Mouse (Mus musculus) heart, embryonic 14.5 days (tissue): ENCODE measurements at regions not wholly inside any gene's neighbourhood (a gene's known extent, or its start where the extent isn't known, plus 50 kb on each side); places are given as distances from the start of the nearest gene placed in this dataset.

Source experiments
- ATAC-seq: fragments of 200-750 bp; cut with Nextera tagmentation; 2 replicates; pipeline ENCODE4 v1.8.0; 2017; ENCODE audit warnings: low read depth, moderate TSS enrichment; ENCODE audit not compliant: insufficient number of reproducible peaks, insufficient read depth, low FRiP score
- H3K27ac ChIP-seq, 2 experiments: fragments of 200-500 bp in 1 of 2; fragments of 300-500 bp in 1 of 2; sonication (generic) in 1 of 2; replicated peaks in 1 of 2; 2 replicates each; pipeline ENCODE4 v1.5.1; 2012 to 2014; ENCODE audit warnings: low read depth in 2 of 2, low read length in 2 of 2, control low read depth in 1 of 2, mild to moderate bottlenecking in 1 of 2, mixed read lengths in 1 of 2; ENCODE audit not compliant: control insufficient read depth in 1 of 2, insufficient read depth in 1 of 2
- H3K27me3 ChIP-seq: fragments of 300-500 bp; sonication (generic); 2 replicates; pipeline ENCODE4 v1.6.1; 2014; ENCODE audit warnings: mild to moderate bottlenecking, low read length, control low read depth; ENCODE audit not compliant: control insufficient read depth, insufficient read depth
- H3K36me3 ChIP-seq: fragments of 300-500 bp; sonication (generic); 2 replicates; pipeline ENCODE4 v1.6.1; 2014; ENCODE audit warnings: mild to moderate bottlenecking, control low read depth, low read length, mixed read lengths; ENCODE audit not compliant: control insufficient read depth, insufficient read depth
- H3K4me1 ChIP-seq, 2 experiments: fragments of 200-500 bp in 1 of 2; fragments of 300-500 bp in 1 of 2; sonication (generic) in 1 of 2; 2 replicates each; pipeline ENCODE4 v1.6.1; 2012 to 2014; ENCODE audit warnings: low read length in 2 of 2, control low read depth in 1 of 2, mixed read lengths in 1 of 2; ENCODE audit not compliant: control insufficient read depth in 2 of 2, insufficient read depth in 2 of 2
- H3K4me2 ChIP-seq: fragments of 300-500 bp; sonication (generic); 2 replicates; pipeline ENCODE4 v1.6.1; 2014; ENCODE audit warnings: mild to moderate bottlenecking, low read length
- H3K4me3 ChIP-seq, 2 experiments: fragments of 200-500 bp in 1 of 2; fragments of 300-500 bp in 1 of 2; sonication (generic) in 1 of 2; 2 replicates each; pipeline ENCODE4 v1.5.1; 2012 to 2014; ENCODE audit warnings: low read length in 2 of 2, mild to moderate bottlenecking in 2 of 2, control low read depth in 1 of 2, low read depth in 1 of 2, moderate library complexity in 1 of 2; ENCODE audit not compliant: control insufficient read depth in 1 of 2, insufficient read depth in 1 of 2
- H3K9ac ChIP-seq: fragments of 300-500 bp; sonication (generic); 2 replicates; pipeline ENCODE4 v1.6.1; 2014; ENCODE audit warnings: mild to moderate bottlenecking, low read length
- H3K9me3 ChIP-seq: fragments of 300-500 bp; sonication (generic); 2 replicates; pipeline ENCODE4 v1.6.1; 2016; ENCODE audit warnings: low read length, control low read depth; ENCODE audit not compliant: control insufficient read depth
- WGBS: fragments of 180-500 bp; shearing (Covaris S2); extraction: QIAGEN DNeasy Blood & Tissue Kit; methylation state at CpG from one replicate; pipeline ENCODE4 v1.1.7; 2014; 5-methylcytosine and 5-hydroxymethylcytosine counted together

- H3K4me3 ChIP-seq = no peak overlapping the region
- no peaks in the 10 kb centered on the region for H3K36me3 ChIP-seq
- no peaks in the 10 kb centered on the region for H3K9me3 ChIP-seq
- no peak for ATAC-seq
- no peaks in the 10 kb centered on the region for H3K27me3 ChIP-seq
- no peak overlapping the region for H3K9ac ChIP-seq
- H3K4me1 ChIP-seq = peaks cover 0 to 4% of the 10 kb centered on the region in 2 experiments; a peak in 2 of 4 replicates
- no peak overlapping the region for H3K4me2 ChIP-seq
- H3K27ac ChIP-seq = no peak overlapping the region
- 100% methylated on average over 1 of the region's 1 CpGs for WGBS
Measured at GRCm38 (mm10) chr15:67419733-67420132, 919.0 kb upstream of the Lrrc6 start.

GRCm38 (mm10) chr15:67417742-67418163, 917.0 kb upstream of the Lrrc6 start:
- H3K27me3 ChIP-seq = no peaks in the 10 kb centered on the region
- ATAC-seq = no peak
- peaks cover 0 to 4% of the 10 kb centered on the region in 2 experiments; a peak in 2 of 4 replicates for H3K4me1 ChIP-seq
- no peak overlapping the region for H3K4me2 ChIP-seq
- no peak overlapping the region for H3K9ac ChIP-seq
- no peak overlapping the region for H3K27ac ChIP-seq
- WGBS = 62% methylated on average over 2 of the region's 2 CpGs
- no peak overlapping the region for H3K4me3 ChIP-seq
- H3K9me3 ChIP-seq = no peaks in the 10 kb centered on the region
- no peaks in the 10 kb centered on the region for H3K36me3 ChIP-seq

GRCm38 (mm10) chr15:67415840-67416239, 915.1 kb upstream of the Lrrc6 start:
- Histone ChIP-seq H3K4me1 (peaks cover 0 to 1% of the 10 kb centered on the region in 2 experiments; a peak in 2 of 4 replicates), H3K9me3 (no peaks in the 10 kb centered on the region), H3K9ac (no peak overlapping the region), H3K27ac (no peak overlapping the region), H3K36me3 (no peaks in the 10 kb centered on the region), H3K4me2 (no peak overlapping the region), H3K4me3 (no peak overlapping the region), H3K27me3 (no peaks in the 10 kb centered on the region)
- WGBS = 72% methylated on average over 2 of the region's 2 CpGs
- ATAC-seq = no peak

- Histone ChIP-seq H3K9ac (no peak overlapping the region), H3K27ac (no peak overlapping the region), H3K4me1 (no peaks in the 10 kb centered on the region), H3K4me2 (no peak overlapping the region), H3K27me3 (no peaks in the 10 kb centered on the region), H3K4me3 (no peak overlapping the region), H3K36me3 (no peaks in the 10 kb centered on the region), H3K9me3 (no peaks in the 10 kb centered on the region)
- no peak for ATAC-seq
- WGBS = 66% methylated on average over 3 of the region's 3 CpGs
Measured at GRCm38 (mm10) chr15:67414371-67414930, 913.7 kb upstream of the Lrrc6 start.

GRCm38 (mm10) chr15:67413581-67413980, 912.9 kb upstream of the Lrrc6 start:
- no peaks in the 10 kb centered on the region for H3K27me3 ChIP-seq
- 73% methylated on average over 3 of the region's 3 CpGs for WGBS
- no peak overlapping the region for H3K27ac ChIP-seq
- no peak overlapping the region for H3K9ac ChIP-seq
- H3K4me3 ChIP-seq = no peak overlapping the region
- H3K4me1 ChIP-seq = no peaks in the 10 kb centered on the region
- H3K36me3 ChIP-seq = no peaks in the 10 kb centered on the region
- no peak overlapping the region for H3K4me2 ChIP-seq
- no peaks in the 10 kb centered on the region for H3K9me3 ChIP-seq
- ATAC-seq = no peak

- no peak overlapping the region for H3K4me2 ChIP-seq
- H3K27ac ChIP-seq = no peak overlapping the region
- H3K9ac ChIP-seq = no peak overlapping the region
- no peaks in the 10 kb centered on the region for H3K27me3 ChIP-seq
- no peak overlapping the region for H3K4me3 ChIP-seq
- H3K36me3 ChIP-seq = no peaks in the 10 kb centered on the region
- no peaks in the 10 kb centered on the region for H3K9me3 ChIP-seq
- 92% methylated on average over 1 of the region's 1 CpGs for WGBS
- no peaks in the 10 kb centered on the region for H3K4me1 ChIP-seq
- ATAC-seq = no peak
Measured at GRCm38 (mm10) chr15:67412394-67412793, 911.7 kb upstream of the Lrrc6 start.

- Histone ChIP-seq H3K4me3 (no peak overlapping the region), H3K9ac (no peak overlapping the region), H3K9me3 (no peaks in the 10 kb centered on the region), H3K4me1 (no peaks in the 10 kb centered on the region), H3K27me3 (no peaks in the 10 kb centered on the region), H3K36me3 (no peaks in the 10 kb centered on the region), H3K27ac (no peak overlapping the region), H3K4me2 (no peak overlapping the region)
- 79% methylated on average over 2 of the region's 2 CpGs for WGBS
- no peak for ATAC-seq
Measured at GRCm38 (mm10) chr15:67411657-67412056, 910.9 kb upstream of the Lrrc6 start.

GRCm38 (mm10) chr15:67410012-67410411, 909.3 kb upstream of the Lrrc6 start:
- no peak overlapping the region for H3K9ac ChIP-seq
- H3K4me1 ChIP-seq = peaks cover 3 to 8% of the 10 kb centered on the region in 2 experiments; a peak in 2 of 4 replicates
- no peak overlapping the region for H3K4me2 ChIP-seq
- no peak overlapping the region for H3K4me3 ChIP-seq
- no peaks in the 10 kb centered on the region for H3K36me3 ChIP-seq
- ATAC-seq = no peak
- no peak overlapping the region for H3K27ac ChIP-seq
- no peaks in the 10 kb centered on the region for H3K27me3 ChIP-seq
- no peaks in the 10 kb centered on the region for H3K9me3 ChIP-seq
- 62% methylated on average over 1 of the region's 1 CpGs for WGBS
